Mouse (Mus musculus) bone marrow macrophage, adult 2 months (primary cell): ENCODE data around the gene Lrba. TPM values are rescaled to one million over a fixed set of nuclear protein-coding genes. Genes with fewer than 3 reads are reported as not detected.
A peak's percentile ranks its signal among the peaks of the same experiment; 100 is the strongest.

ENCODE experiments used
- H3K27ac ChIP-seq: 2 replicates; pipeline ENCODE4 v1.5.1; 2012; ENCODE audit warnings: low read depth, low read length; ENCODE audit not compliant: insufficient read depth
- H3K4me1 ChIP-seq: 2 replicates; pipeline ENCODE4 v1.6.1; 2012; ENCODE audit warnings: low read length; ENCODE audit not compliant: control insufficient read depth, insufficient read depth
- H3K4me3 ChIP-seq: 2 replicates; pipeline ENCODE4 v1.5.1; 2012; ENCODE audit warnings: mild to moderate bottlenecking, low read length, moderate library complexity; ENCODE audit not compliant: insufficient read depth
- CTCF ChIP-seq: IDR thresholded peaks from 2 replicates; pipeline ENCODE4 v1.5.1; 2012; ENCODE audit warnings: low read depth, mild to moderate bottlenecking, low read length, moderate library complexity
- POLR2A ChIP-seq: IDR thresholded peaks from 2 replicates; pipeline ENCODE4 v1.6.1; 2012; ENCODE audit warnings: mild to moderate bottlenecking, low read depth, low read length, borderline replicate concordance
- polyA plus RNA-seq: library from polyadenylated mRNA; stranded (reverse); fragments of >200 nt; gene quantifications from 2 replicates; pipeline ENCODE4 v1.2.4, GENCODE M21; 2012; ENCODE audit not compliant: missing spikeins, insufficient read depth, insufficient read length

Gene Lrba
- polyA plus RNA-seq, 1 experiment, result 5.8 TPM

GRCm38 (mm10) chr3:86739745-86740144 lies 515.3 kb downstream of the Lrba start:
- Histone ChIP-seq H3K27ac (no peak overlapping the region), H3K4me3 (no peak overlapping the region), H3K4me1 (peaks cover 19% of the 10 kb centered on the region)
- TF ChIP-seq POLR2A, result no peak
- TF ChIP-seq CTCF, result no peak

- H3K4me1 ChIP-seq, result peaks cover 15% of the 10 kb centered on the region
Observed at GRCm38 (mm10) chr3:86745348-86745747, 520.9 kb downstream of the Lrba start.

GRCm38 (mm10) chr3:86745769-86746512 lies 521.5 kb downstream of the Lrba start:
- Histone ChIP-seq H3K27ac (no peak overlapping the region), H3K4me3 (no peak overlapping the region), H3K4me1 (peaks cover 13% of the 10 kb centered on the region)
- TF ChIP-seq CTCF, result no peak
- TF ChIP-seq POLR2A, result no peak

More at GRCm38 (mm10) chr3:86745348-86745747, 520.9 kb downstream of the Lrba start:
- no peak for TF ChIP-seq CTCF
- no peak for TF ChIP-seq POLR2A
- H3K27ac ChIP-seq, result no peak overlapping the region
- H3K4me3 ChIP-seq, result no peak overlapping the region

- H3K4me3 ChIP-seq, result no peak overlapping the region
- no peak overlapping the region for H3K27ac ChIP-seq
- H3K4me1 ChIP-seq, result peaks cover 3% of the 10 kb centered on the region; the same call in 1 of the 2 replicates
- no peak for TF ChIP-seq POLR2A
- no peak for TF ChIP-seq CTCF
Observed at GRCm38 (mm10) chr3:86750652-86751051, 526.2 kb downstream of the Lrba start.

- H3K4me3 ChIP-seq, result no peak overlapping the region
- peaks cover 12% of the 10 kb centered on the region for H3K4me1 ChIP-seq
- TF ChIP-seq CTCF, result no peak
- no peak for TF ChIP-seq POLR2A
- no peak overlapping the region for H3K27ac ChIP-seq
Observed at GRCm38 (mm10) chr3:86754178-86754577, 529.7 kb downstream of the Lrba start.

- H3K4me3 ChIP-seq, result no peak overlapping the region
- no peak overlapping the region for H3K27ac ChIP-seq
- H3K4me1 ChIP-seq, result peaks cover 14% of the 10 kb centered on the region
- TF ChIP-seq CTCF, result no peak
Observed at GRCm38 (mm10) chr3:86754595-86755557, 530.4 kb downstream of the Lrba start.

GRCm38 (mm10) chr3:86756548-86756947 lies 532.1 kb downstream of the Lrba start:
- peaks cover 14% of the 10 kb centered on the region for H3K4me1 ChIP-seq
- H3K4me3 ChIP-seq, result no peak overlapping the region
- TF ChIP-seq CTCF (no peak), POLR2A (no peak)
- no peak overlapping the region for H3K27ac ChIP-seq

- H3K4me1 ChIP-seq, result peaks cover 14% of the 10 kb centered on the region
- no peak overlapping the region for H3K27ac ChIP-seq
- H3K4me3 ChIP-seq, result peak overlapping the region; percentile 42
- TF ChIP-seq CTCF, result no peak
- no peak for TF ChIP-seq POLR2A
Observed at GRCm38 (mm10) chr3:86758727-86759126, 534.2 kb downstream of the Lrba start.

- H3K4me3 ChIP-seq, result no peak overlapping the region
- H3K4me1 ChIP-seq, result peaks cover 14% of the 10 kb centered on the region
- H3K27ac ChIP-seq, result no peak overlapping the region
- TF ChIP-seq POLR2A (no peak), CTCF (no peak)
Observed at GRCm38 (mm10) chr3:86759383-86759782, 534.9 kb downstream of the Lrba start.

GRCm38 (mm10) chr3:86759834-86760233 lies 535.4 kb downstream of the Lrba start:
- Histone ChIP-seq H3K27ac (no peak overlapping the region), H3K4me3 (no peak overlapping the region), H3K4me1 (peaks cover 14% of the 10 kb centered on the region)
- TF ChIP-seq CTCF (no peak), POLR2A (no peak)
